Comparison of ENCODE assay signal across 18 mouse cellular contexts in the genomic region with DNA sequence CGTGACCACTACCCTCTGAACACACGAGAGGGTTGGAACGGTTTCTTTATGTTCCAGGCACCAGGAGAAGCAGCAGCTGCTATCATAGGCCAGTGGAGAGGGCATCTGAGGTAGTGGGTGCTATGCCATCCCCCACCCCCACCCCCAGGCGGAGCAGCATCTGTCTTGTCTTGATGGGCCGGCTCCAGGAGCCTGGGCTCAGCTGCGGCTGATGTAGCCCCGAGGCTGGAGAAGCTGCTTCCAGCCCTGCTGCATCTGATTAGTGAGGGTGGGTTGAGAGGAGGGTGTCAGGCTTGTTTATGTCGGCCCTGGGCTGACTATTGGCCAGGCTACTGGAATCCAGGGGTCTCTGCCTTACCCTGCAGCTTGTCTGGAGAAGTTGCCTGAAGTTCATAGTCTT. TPM values are rescaled to one million over a fixed set of nuclear protein-coding genes. Genes with fewer than 3 reads are reported as not detected.
DNase-seq lines count a peak whose midpoint lies in the region; ATAC-seq lines count a peak whose summit lies in the region.
"Had no signal": no experiment of that assay in that cellular context is flagged by ENCODE, and none has a peak within 500 bp of the region (broad histone marks: within the 10 kb centered on the region; RNA-seq: fewer than 3 reads in every experiment).

No protein-coding gene starts in this region.

- peak; percentile 37 for DNase-seq in gastrocnemius, postnatal 14 days
- DNase-seq in gastrocnemius, adult 8-10 months (ENCODE audit: low spot score in 2 of 2) = no peak
- no peak for DNase-seq in neural tube, embryonic 10.5 days (ENCODE audit: extremely low spot score, low spot score)
- DNase-seq in retina, postnatal 1 day = peak; percentile 83
- no peak for DNase-seq in kidney, postnatal 14 days
- DNase-seq in natural killer cell, adult 2 months (ENCODE audit: low spot score in 2 of 2) = no peak
- DNase-seq: cerebellum, adult 11 months; kidney, adult 9 months; lung, postnatal 14 days; thymus, adult 18-20 months had no signal

- intact Hi-C loops in gastrocnemius, postnatal 14 days (cut with DNase I; ENCODE audit: low total_unique reads) = no loop called here

- H3K27ac ChIP-seq in neural tube, embryonic 12.5 days = peak overlapping the region; percentile 26; the same call in 1 of the 2 replicates
- H3K27ac ChIP-seq in hindbrain, embryonic 15.5 days (replicated peaks) = no peak overlapping the region
- H3K27ac ChIP-seq: limb, embryonic 12.5 days; liver, embryonic 14.5 days had no signal

- no peak overlapping the region for H3K4me2 ChIP-seq in neural tube, embryonic 12.5 days (replicated peaks)
- H3K4me2 ChIP-seq in hindbrain, embryonic 15.5 days = no peak overlapping the region
- H3K4me2 ChIP-seq: limb, embryonic 12.5 days had no signal

- H3K4me3 ChIP-seq in neural tube, embryonic 12.5 days = no peak overlapping the region
- no peak overlapping the region for H3K4me3 ChIP-seq in hindbrain, embryonic 15.5 days
- H3K4me3 ChIP-seq: limb, embryonic 12.5 days had no signal

- H3K27me3 ChIP-seq in neural tube, embryonic 12.5 days (replicated peaks) = no peaks in the 10 kb centered on the region
- H3K27me3 ChIP-seq in hindbrain, embryonic 15.5 days = no peaks in the 10 kb centered on the region
- H3K27me3 ChIP-seq: limb, embryonic 12.5 days had no signal

- peaks cover 6% of the 10 kb centered on the region for H3K36me3 ChIP-seq in neural tube, embryonic 12.5 days
- H3K36me3 ChIP-seq in hindbrain, embryonic 15.5 days = peaks cover 10% of the 10 kb centered on the region; the same call in 1 of the 2 replicates

- H3K9me3 ChIP-seq in neural tube, embryonic 12.5 days = no peaks in the 10 kb centered on the region
- no peaks in the 10 kb centered on the region for H3K9me3 ChIP-seq in hindbrain, embryonic 15.5 days
- H3K9me3 ChIP-seq: limb, embryonic 12.5 days had no signal

- peaks cover 13% of the 10 kb centered on the region for H3K4me1 ChIP-seq in neural tube, embryonic 12.5 days
- 0 out of 2 replicates have a peak, but pooled peaks cover 4% of the 10 kb centered on the region for H3K4me1 ChIP-seq in hindbrain, embryonic 15.5 days (replicated peaks)

- ATAC-seq in neural tube, embryonic 12.5 days (ENCODE audit: low FRiP score, low read depth) = peak; percentile 87
- peak; percentile 6; the same call in 1 of the 2 replicates for ATAC-seq in hindbrain, embryonic 15.5 days (ENCODE audit: low FRiP score, low read depth)
- ATAC-seq: forebrain, embryonic 16.5 days; inflammation-experienced regulatory T-cells, adult 6 months had no signal

- no peak overlapping the region for H3K9ac ChIP-seq in neural tube, embryonic 12.5 days
- no peak overlapping the region for H3K9ac ChIP-seq in hindbrain, embryonic 15.5 days
- H3K9ac ChIP-seq: limb, embryonic 12.5 days; liver, embryonic 14.5 days had no signal

- WGBS in neural tube, embryonic 12.5 days = 52% methylated on average over 8 of the region's 8 CpGs
- WGBS in hindbrain, embryonic 15.5 days = 32% methylated on average over 8 of the region's 8 CpGs

RNA-seq across cellular contexts. Expression of a gene that starts 33.7 kb away (rescaled TPM):
- 100 to 1,000 TPM in 1 of 2 experiments, 10 to 100 TPM in 1; 63.1 to 122 TPM for total RNA-seq in gastrocnemius, postnatal 14 days (2021)
- total RNA-seq in gastrocnemius, adult 8-10 months (2022) = 10 to 100 TPM in 2 of 4 experiments, 1 to 10 TPM in 2; 3.3 to 14.7 (median 9.6) TPM
- polyA plus RNA-seq in neural tube, embryonic 12.5 days (2016; fragmentation: Nextera tagmentation; extraction: Ambion mirVana) = 0.33 and 0.47 TPM in 2 replicates
- 0.20 and 0.48 TPM in 2 replicates for polyA plus RNA-seq in hindbrain, embryonic 15.5 days (2015; fragmentation: Nextera tagmentation; extraction: Ambion mirVana)
- total RNA-seq: megakaryocyte-erythroid progenitor cell, adult 5-6 weeks had no signal
- polyA plus RNA-seq: heart, embryonic 14.5 days; inflammation-experienced regulatory T-cells, adult 6 months had no signal

RNA-seq across cellular contexts. Expression of a gene that starts 36.1 kb away (rescaled TPM):
- total RNA-seq in gastrocnemius, postnatal 14 days (2021) = 1 to 10 TPM; 4.9 to 5.4 TPM
- 1 to 10 TPM; 3.3 to 5.2 (median 4.1) TPM for total RNA-seq in gastrocnemius, adult 8-10 months (2022)
- polyA plus RNA-seq in neural tube, embryonic 12.5 days (2016; fragmentation: Nextera tagmentation; extraction: Ambion mirVana) = 5.4 and 5.7 TPM in 2 replicates
- 6.7 and 8.1 TPM in 2 replicates for polyA plus RNA-seq in hindbrain, embryonic 15.5 days (2015; fragmentation: Nextera tagmentation; extraction: Ambion mirVana)

Comparison
In these comparisons a context has a peak if more than half of its experiments do, and no peak if none do; other contexts are left out.
1. DNase-seq: peak in gastrocnemius, postnatal 14 days (single experiment) and retina, postnatal 1 day (single experiment); none in gastrocnemius, adult 8-10 months (0 of 2), neural tube, embryonic 10.5 days (single experiment), kidney, postnatal 14 days (single experiment) and natural killer cell, adult 2 months (0 of 2).
2. RNA of a gene that starts 33.7 kb away (total RNA-seq): 63.1 to 122 TPM in gastrocnemius, postnatal 14 days; 3.3 to 14.7 TPM in gastrocnemius, adult 8-10 months; every median in the first group is over 4 times any median in the second.